Mouse (Mus musculus) liver, embryonic 14.5 days (tissue): ENCODE results near the gene Aimp2. TPM values are rescaled to one million over a fixed set of nuclear protein-coding genes. Genes with fewer than 3 reads are reported as not detected.
A peak's percentile ranks its signal among the peaks of the same experiment; 100 is the strongest.

ENCODE experiments used
- ATAC-seq: fragments of 200-750 bp; cut with Nextera tagmentation; 2 replicates; pipeline ENCODE4 v1.8.0; 2017; ENCODE audit warnings: moderate number of reproducible peaks, mild to moderate bottlenecking, moderate library complexity; ENCODE audit not compliant: insufficient read depth
- DNase-seq, 3 experiments: peaks; one replicate each; pipeline ENCODE4 v3.0.0-alpha.2; 2012 to 2013; ENCODE audit warnings: low read depth in 3 of 3, low spot score in 3 of 3
- H3K27ac ChIP-seq: fragments of 300-500 bp; sonication (generic); 2 replicates; pipeline ENCODE4 v1.5.1; 2014; ENCODE audit warnings: moderate library complexity, mild to moderate bottlenecking, control low read depth, inconsistent platforms
- H3K27me3 ChIP-seq: fragments of 300-500 bp; sonication (generic); 2 replicates; pipeline ENCODE4 v1.6.1; 2014; ENCODE audit warnings: mild to moderate bottlenecking, low read length, moderate library complexity; ENCODE audit not compliant: control insufficient read depth, insufficient read depth
- H3K36me3 ChIP-seq: fragments of 300-500 bp; sonication (generic); replicated peaks from 2 replicates; pipeline ENCODE4 v1.6.1; 2014; ENCODE audit warnings: low read depth; ENCODE audit not compliant: control insufficient read depth, insufficient read depth
- H3K4me1 ChIP-seq, 2 experiments: fragments of 200-500 bp in 1 of 2; fragments of 300-500 bp in 1 of 2; sonication (generic) in 1 of 2; replicated peaks; 2 replicates each; pipeline ENCODE4 v1.6.1; 2012 to 2014; ENCODE audit warnings: antibody characterized with exemption in 1 of 2, inconsistent platforms in 1 of 2, low read length in 1 of 2; ENCODE audit not compliant: control insufficient read depth in 2 of 2, insufficient read depth in 2 of 2
- H3K4me2 ChIP-seq: fragments of 300-500 bp; sonication (generic); 2 replicates; pipeline ENCODE4 v1.6.1; 2014; ENCODE audit warnings: low read depth, mild to moderate bottlenecking, control low read depth, moderate library complexity
- H3K4me3 ChIP-seq, 2 experiments: fragments of 200-500 bp in 1 of 2; fragments of 300-500 bp in 1 of 2; sonication (generic) in 1 of 2; 2 replicates each; pipeline ENCODE4 v1.5.1; 2012 to 2014; ENCODE audit warnings: low read depth in 2 of 2, low read length in 2 of 2, mild to moderate bottlenecking in 2 of 2, control low read depth in 1 of 2, inconsistent platforms in 1 of 2, moderate library complexity in 1 of 2; ENCODE audit not compliant: insufficient read depth in 1 of 2
- H3K9ac ChIP-seq: fragments of 300-500 bp; sonication (generic); replicated peaks from 2 replicates; pipeline ENCODE4 v1.6.1; 2014; ENCODE audit warnings: mild to moderate bottlenecking, control low read depth, moderate library complexity
- H3K9me3 ChIP-seq: fragments of 300-500 bp; sonication (generic); 2 replicates; pipeline ENCODE4 v1.6.1; 2016; ENCODE audit warnings: low read length, mixed read lengths; ENCODE audit not compliant: control insufficient read depth
- CTCF ChIP-seq: IDR thresholded peaks from 2 replicates; pipeline ENCODE4 v1.5.1; 2016; ENCODE audit warnings: antibody characterized with exemption, low read depth, control low read depth
- EP300 ChIP-seq: IDR thresholded peaks from 2 replicates; pipeline ENCODE4 v1.6.1; 2016; ENCODE audit warnings: antibody characterized with exemption, low read depth
- WGBS: fragments of 180-500 bp; shearing (Covaris S2); extraction: QIAGEN DNeasy Blood & Tissue Kit; methylation state at CpG from one replicate; pipeline ENCODE4 v1.1.7; 2014; ENCODE audit not compliant: insufficient replicate concordance; 5-methylcytosine and 5-hydroxymethylcytosine counted together
- polyA plus RNA-seq, 2 experiments: library from polyadenylated mRNA; depleted of rRNA in 1 of 2; stranded (reverse) in 1 of 2; unstranded in 1 of 2; fragments of >200 nt; fragmentation: Nextera tagmentation in 1 of 2; extraction: Ambion mirVana in 1 of 2; gene quantifications; 2 replicates each; pipeline versions ENCODE4 v1.2.1 to v1.2.3; 2012 to 2014

Gene Aimp2
- polyA plus RNA-seq, 2 experiments: 44.6 to 45.6 TPM

- Histone ChIP-seq H3K9ac (no peak overlapping the region), H3K4me1 (peaks cover 0 to 4% of the 10 kb centered on the region in 2 experiments; a peak in 1 of 4 replicates), H3K4me2 (no peak overlapping the region), H3K4me3 (no peak overlapping the region), H3K36me3 (no peaks in the 10 kb centered on the region), H3K9me3 (no peaks in the 10 kb centered on the region), H3K27me3 (no peaks in the 10 kb centered on the region), H3K27ac (no peak overlapping the region)
- TF ChIP-seq EP300 (no peak), CTCF (no peak)
- ATAC-seq (no peak), DNase-seq (no peak)
- 10% methylated on average over 10 of the region's 10 CpGs for WGBS
These were observed 31.9 kb upstream of the Aimp2 start for GRCm38 (mm10) chr5:143941588-143941987.

- no peak for ATAC-seq
- WGBS: 80% methylated on average over 9 of the region's 9 CpGs
- H3K4me1 ChIP-seq: peaks cover 0 to 4% of the 10 kb centered on the region in 2 experiments; a peak in 1 of 4 replicates
These were observed 26.5 kb upstream of the Aimp2 start for GRCm38 (mm10) chr5:143936156-143936555.

GRCm38 (mm10) chr5:143933875-143934274, 24.2 kb upstream of the Aimp2 start:
- H3K4me1 ChIP-seq: peaks cover 0 to 4% of the 10 kb centered on the region in 2 experiments; a peak in 1 of 4 replicates
- H3K4me2 ChIP-seq: no peak overlapping the region
- no peaks in the 10 kb centered on the region for H3K27me3 ChIP-seq
- ATAC-seq (no peak), DNase-seq (no peak)
- TF ChIP-seq EP300 (no peak), CTCF (peak; percentile 32; the same call in 1 of the 2 replicates)
- 92% methylated on average over 1 of the region's 1 CpGs for WGBS
- no peak overlapping the region for H3K9ac ChIP-seq
- H3K9me3 ChIP-seq: no peaks in the 10 kb centered on the region
- no peak overlapping the region for H3K27ac ChIP-seq
- H3K4me3 ChIP-seq: no peak overlapping the region
- H3K36me3 ChIP-seq: peaks cover 22% of the 10 kb centered on the region

More at GRCm38 (mm10) chr5:143936156-143936555, 26.5 kb upstream of the Aimp2 start:
- Histone ChIP-seq H3K9ac (no peak overlapping the region), H3K9me3 (no peaks in the 10 kb centered on the region), H3K27me3 (no peaks in the 10 kb centered on the region), H3K27ac (no peak overlapping the region), H3K4me3 (no peak overlapping the region), H3K4me2 (no peak overlapping the region), H3K36me3 (peaks cover 4% of the 10 kb centered on the region)
- no peak for TF ChIP-seq EP300
- TF ChIP-seq CTCF: no peak
- DNase-seq: no peak

- H3K9ac ChIP-seq: no peak overlapping the region
- TF ChIP-seq CTCF (no peak), EP300 (no peak)
- no peak overlapping the region for H3K4me2 ChIP-seq
- DNase-seq (no peak), ATAC-seq (no peak)
- H3K27me3 ChIP-seq: no peaks in the 10 kb centered on the region
- H3K36me3 ChIP-seq: peaks cover 25% of the 10 kb centered on the region
- H3K4me3 ChIP-seq: no peak overlapping the region
- no peak overlapping the region for H3K27ac ChIP-seq
- no peaks in the 10 kb centered on the region for H3K9me3 ChIP-seq
- peaks cover 0 to 4% of the 10 kb centered on the region in 2 experiments; a peak in 1 of 4 replicates for H3K4me1 ChIP-seq
- 81% methylated on average over 11 of the region's 11 CpGs for WGBS
These were observed 23.8 kb upstream of the Aimp2 start for GRCm38 (mm10) chr5:143933414-143933813.

GRCm38 (mm10) chr5:143932831-143933230, 23.2 kb upstream of the Aimp2 start, which contains the start of gene Rsph10b:
Gene Rsph10b, plus strand, starts transcription at chr5:143933035.
- H3K9me3 ChIP-seq: no peaks in the 10 kb centered on the region
- ATAC-seq (no peak), DNase-seq (no peak)
- no peaks in the 10 kb centered on the region for H3K27me3 ChIP-seq
- no peak within 1 kb of the TSS for H3K9ac ChIP-seq
- WGBS: 47% methylated on average over 8 of the region's 8 CpGs
- no peak within 1 kb of the TSS for H3K4me2 ChIP-seq
- no peak for TF ChIP-seq CTCF
- TF ChIP-seq EP300: no peak
- H3K36me3 ChIP-seq: peaks cover 30% of the 10 kb centered on the region
- no peak within 1 kb of the TSS for H3K4me3 ChIP-seq
- H3K4me1 ChIP-seq: peaks cover 0 to 4% of the 10 kb centered on the region in 2 experiments; a peak in 1 of 4 replicates
- H3K27ac ChIP-seq: no peak within 1 kb of the TSS
